Mouse (Mus musculus): Measurements from ENCODE around the gene Zfp652.

- TF ChIP-seq CTCF (IDR thresholded peaks at IDR 0.05; ENCODE audit: borderline replicate concordance, insufficient read depth, low read depth, low read length) (no peak), POLR2A (IDR thresholded peaks at IDR 0.05; ENCODE audit: borderline replicate concordance, insufficient read depth, low read length) (no peak)
Observed at GRCm38 (mm10) chr11:95822437-95822836, 110.0 kb downstream of the Zfp652 start.
